Mouse (Mus musculus): ENCODE results near the gene Dcbld2. TPM values are rescaled to one million over a fixed set of nuclear protein-coding genes. Genes with fewer than 3 reads are reported as not detected.

The Dcbld2 gene
- polyA plus RNA-seq (2012; rRNA removed) = 21.9 and 22.3 TPM in 2 replicates

GRCm38 (mm10) chr16:58408062-58408486 is at the start of gene Dcbld2:
Gene Dcbld2, plus strand, starts transcription at chr16:58408443.

Other genes with a start within 250 kb of the Dcbld2 start
- 8.1 and 9.5 TPM in 2 replicates for gene St3gal6, start 115.8 kb downstream of the Dcbld2 start, polyA plus RNA-seq (2012; rRNA removed)
- gene Gm813, start 208.5 kb downstream of the Dcbld2 start, polyA plus RNA-seq (2012; rRNA removed) = not detected in 2 replicates
- gene E330017A01Rik, start 230.3 kb downstream of the Dcbld2 start, polyA plus RNA-seq (2012; rRNA removed) = 0.07 TPM in 1 of 2 replicates, not detected in the other